Mouse (Mus musculus): ENCODE measurements around the gene Col9a1.

The Col9a1 gene

DNA sequence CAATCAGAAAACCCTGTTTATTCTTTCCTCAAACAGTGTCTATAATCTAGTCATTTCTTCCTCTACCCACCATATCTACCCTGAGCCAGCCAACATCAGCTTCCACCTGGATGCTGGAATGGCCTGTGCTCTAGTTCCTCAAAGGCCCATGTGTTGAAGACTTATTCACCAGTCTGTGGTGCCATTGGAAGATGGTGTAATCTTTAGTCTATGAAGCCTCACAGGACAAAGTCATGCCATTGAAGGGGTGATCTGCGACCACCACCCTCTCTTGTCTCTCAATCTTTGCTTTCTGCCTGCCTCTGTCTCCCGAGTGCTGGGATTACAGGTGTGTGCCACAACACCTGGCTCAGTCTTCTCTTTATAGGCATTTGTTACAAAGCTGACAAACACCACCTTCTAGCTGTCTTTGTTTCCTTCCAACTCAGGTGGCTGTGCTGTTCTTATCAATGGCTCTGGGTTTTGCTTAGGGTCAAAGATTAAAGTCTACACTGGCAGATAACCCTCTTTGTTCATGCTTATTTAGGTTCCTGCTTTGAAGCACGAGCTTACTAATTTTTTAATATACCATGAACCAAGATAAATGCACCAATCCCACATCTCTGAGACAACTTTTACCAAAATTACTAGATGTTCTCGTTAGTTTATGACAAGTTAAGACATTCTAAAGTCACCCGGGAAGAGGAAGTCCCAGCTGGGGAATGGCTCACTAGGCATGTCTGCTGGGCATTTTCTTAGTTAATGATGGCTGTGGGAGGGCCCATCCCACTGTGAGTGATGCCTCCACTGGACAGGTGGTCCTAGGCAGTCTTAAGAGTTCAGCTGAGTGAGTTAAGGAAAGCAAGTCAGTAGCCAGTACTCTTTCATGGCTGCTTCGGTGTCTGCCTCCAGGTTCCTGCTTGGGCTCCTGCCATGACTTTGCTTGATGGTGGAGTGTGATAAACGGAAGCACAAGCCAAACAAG, 117.9 kb downstream of the Col9a1 start:
- in situ Hi-C loops (cut with MboI, MseI), result no loop called here

DNA sequence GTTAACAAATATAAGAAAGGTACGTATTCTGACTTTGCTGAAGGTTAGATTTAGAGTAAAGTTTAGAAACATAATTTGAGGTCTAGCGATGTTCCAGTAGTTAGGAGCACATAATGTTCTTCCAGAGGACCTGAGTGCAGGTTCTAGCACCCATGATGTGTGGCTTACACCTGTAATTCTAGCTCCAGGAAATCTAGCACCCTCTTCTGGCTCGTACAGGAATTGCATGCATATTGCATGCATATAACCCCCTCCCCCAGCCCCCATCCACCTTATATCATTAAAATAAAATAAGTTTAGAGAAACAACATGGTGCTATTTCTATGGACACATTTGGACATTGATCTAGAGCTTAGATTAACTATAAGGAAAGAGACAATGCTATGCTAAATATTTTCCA, 123.3 kb downstream of the Col9a1 start:
- in situ Hi-C loops (cut with MboI, MseI), result no loop called here

All from T-helper 2 cell (primary cell).